Mouse (Mus musculus) limb, embryonic 10.5 days (tissue): Measurements from ENCODE around the gene Fev. TPM values are rescaled to one million over a fixed set of nuclear protein-coding genes. Genes with fewer than 3 reads are reported as not detected.

Experiments used
- DNase-seq: peaks from one replicate; pipeline ENCODE4 v3.0.0-alpha.2; 2017; ENCODE audit warnings: low spot score
- H3K27ac ChIP-seq: fragments of 300-500 bp; sonication (generic); 2 replicates; pipeline ENCODE4 v1.5.1; 2016; ENCODE audit warnings: mild to moderate bottlenecking
- H3K27me3 ChIP-seq: fragments of 300-500 bp; sonication (generic); 2 replicates; pipeline ENCODE4 v1.6.1; 2016; ENCODE audit warnings: low read depth, mild to moderate bottlenecking; ENCODE audit not compliant: poor library complexity, severe bottlenecking
- H3K36me3 ChIP-seq: fragments of 300-500 bp; sonication (generic); 2 replicates; pipeline ENCODE4 v1.6.1; 2016; ENCODE audit warnings: mild to moderate bottlenecking, moderate library complexity
- H3K4me1 ChIP-seq: fragments of 300-500 bp; sonication (generic); 2 replicates; pipeline ENCODE4 v1.6.1; 2016
- H3K4me3 ChIP-seq: fragments of 300-500 bp; sonication (generic); 2 replicates; pipeline ENCODE4 v1.5.1; 2016; ENCODE audit warnings: mild to moderate bottlenecking, moderate library complexity
- H3K9me3 ChIP-seq: fragments of 300-500 bp; sonication (generic); replicated peaks from 2 replicates; pipeline ENCODE4 v1.6.1; 2016; ENCODE audit warnings: mild to moderate bottlenecking
- WGBS: fragments of 180-500 bp; shearing (Covaris S2); methylation state at CpG from one replicate; pipeline ENCODE4 v1.1.7; 2016; 5-methylcytosine and 5-hydroxymethylcytosine counted together
- polyA plus RNA-seq: library from polyadenylated mRNA; unstranded; fragments of >200 nt; fragmentation: Nextera tagmentation; extraction: Ambion mirVana; gene quantifications from 2 replicates; pipeline ENCODE4 v1.2.1, GENCODE M21; 2016

Gene Fev
- polyA plus RNA-seq, 1 experiment from 2014 or later = not detected

DNA sequence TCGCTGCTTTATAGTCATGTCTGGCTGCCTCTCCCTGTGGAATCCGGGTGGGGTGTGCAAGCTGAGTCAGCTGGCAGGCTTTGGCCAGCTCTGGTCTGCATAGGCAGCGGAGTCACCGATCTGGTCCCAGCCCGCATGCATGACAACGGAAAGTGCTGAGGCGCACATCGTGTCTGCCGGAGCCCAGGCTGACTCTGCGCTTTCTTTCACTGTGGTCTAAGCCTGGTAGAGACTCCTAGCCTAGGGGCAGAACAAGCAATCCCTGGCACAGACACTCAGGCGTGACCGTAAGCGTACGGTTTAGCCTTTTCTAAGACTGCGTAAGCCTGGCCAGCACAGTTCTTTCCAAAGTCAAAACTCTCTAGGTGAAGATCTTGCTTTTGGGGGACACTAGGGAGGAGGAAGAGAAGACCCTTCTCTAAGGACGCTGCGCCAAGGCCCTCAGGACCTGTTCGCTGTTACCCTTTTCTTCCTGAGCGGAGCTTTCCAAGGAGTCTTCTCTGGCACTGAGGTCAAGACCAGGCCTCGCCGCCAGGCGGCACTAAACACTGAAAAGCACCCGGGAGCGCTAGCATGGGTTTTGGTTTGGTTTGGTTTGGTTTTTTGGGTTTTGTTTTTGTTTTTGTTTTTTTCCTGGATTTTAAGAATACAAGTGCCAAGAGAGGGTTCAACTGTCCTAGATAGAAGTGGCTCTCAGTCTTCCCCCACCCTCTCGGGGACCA is 8.1 kb upstream of the Fev start, which contains the start of gene Cryba2:
Gene Cryba2 (minus strand): TSS at position 10 of the 722 bp plus-strand sequence.
- peaks cover 14% of the 10 kb centered on the region for H3K4me1 ChIP-seq
- H3K9me3 ChIP-seq = no peaks in the 10 kb centered on the region
- H3K4me3 ChIP-seq = no peak within 1 kb of the TSS; the same call in 1 of the 2 replicates
- 4% methylated on average over 25 of the region's 25 CpGs for WGBS
- peaks cover 99% of the 10 kb centered on the region for H3K27me3 ChIP-seq
- no peaks in the 10 kb centered on the region for H3K36me3 ChIP-seq
- H3K27ac ChIP-seq = no peak within 1 kb of the TSS
- DNase-seq = peak; percentile 76

GRCm38 (mm10) chr1:74892351-74893133 is 7.3 kb upstream of the Fev start:
- WGBS = 2% methylated on average over 39 of the region's 39 CpGs
- DNase-seq = peak; percentile 40
- Histone ChIP-seq H3K9me3 (no peaks in the 10 kb centered on the region), H3K4me1 (0 out of 2 replicates have a peak, but pooled peaks cover 7% of the 10 kb centered on the region), H3K4me3 (no peak overlapping the region; the same call in 1 of the 2 replicates), H3K27ac (no peak overlapping the region), H3K27me3 (peaks cover 99% of the 10 kb centered on the region), H3K36me3 (no peaks in the 10 kb centered on the region)

DNA sequence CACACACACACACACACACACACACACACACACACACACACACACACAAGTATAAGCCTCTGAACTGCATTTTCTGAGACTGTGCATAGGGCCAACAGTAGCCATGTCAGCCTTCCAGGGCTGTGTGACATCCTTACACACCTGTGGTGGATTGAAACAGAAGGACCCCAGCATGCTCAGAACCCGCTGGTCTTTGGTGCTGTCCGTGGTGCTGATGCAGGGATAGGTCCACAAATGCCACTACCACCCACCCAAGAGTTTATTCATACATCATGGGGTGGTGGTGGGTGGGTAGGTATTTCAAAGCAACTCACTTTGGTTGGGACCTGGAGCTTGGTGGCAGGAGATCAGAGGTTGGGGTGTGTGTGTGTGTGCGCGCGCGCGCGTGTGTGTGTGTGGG is 6.3 kb upstream of the Fev start:
- H3K36me3 ChIP-seq = no peaks in the 10 kb centered on the region
- no peaks in the 10 kb centered on the region for H3K9me3 ChIP-seq
- peaks cover 99% of the 10 kb centered on the region for H3K27me3 ChIP-seq
- 0 out of 2 replicates have a peak, but pooled peaks cover 7% of the 10 kb centered on the region for H3K4me1 ChIP-seq
- DNase-seq = peak; percentile 82
- H3K4me3 ChIP-seq = no peak overlapping the region
- WGBS = 2% methylated on average over 8 of the region's 8 CpGs
- no peak overlapping the region for H3K27ac ChIP-seq

GRCm38 (mm10) chr1:74884196-74885141 is 750 bp downstream of the Fev start:
- Histone ChIP-seq H3K27ac (peak overlapping the region; percentile 19; the same call in 1 of the 2 replicates), H3K36me3 (no peaks in the 10 kb centered on the region), H3K4me1 (peaks cover 27% of the 10 kb centered on the region), H3K9me3 (no peaks in the 10 kb centered on the region), H3K27me3 (peaks cover 99% of the 10 kb centered on the region), H3K4me3 (peak overlapping the region; percentile 43)
- peak; percentile 58 for DNase-seq
- WGBS = under 1% methylated on average over 57 of the region's 57 CpGs

DNA sequence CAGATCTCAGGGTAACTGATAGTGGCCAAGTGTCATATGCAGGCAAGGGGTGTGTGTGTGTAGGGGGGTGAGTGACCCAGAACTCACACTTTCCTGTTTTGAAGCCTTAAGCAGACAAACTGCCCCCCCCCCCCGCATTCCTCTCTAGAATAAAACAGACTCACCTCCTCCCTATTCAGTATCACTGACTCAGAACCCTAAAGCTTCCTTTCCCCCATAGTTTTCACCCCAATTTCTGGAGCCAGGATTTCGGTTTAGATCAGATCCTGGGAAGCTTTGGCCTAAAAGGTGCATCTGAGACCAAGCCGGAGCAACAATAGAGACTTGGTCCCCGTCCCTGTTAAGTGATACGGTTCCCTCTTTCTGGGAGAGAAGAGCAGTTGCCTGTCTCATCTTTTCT is 1.8 kb downstream of the Fev start:
- 4% methylated on average over 5 of the region's 5 CpGs for WGBS
- peaks cover 27% of the 10 kb centered on the region for H3K4me1 ChIP-seq
- DNase-seq = no peak
- H3K27ac ChIP-seq = no peak overlapping the region
- H3K36me3 ChIP-seq = no peaks in the 10 kb centered on the region
- H3K9me3 ChIP-seq = no peaks in the 10 kb centered on the region
- H3K27me3 ChIP-seq = peaks cover 100% of the 10 kb centered on the region
- no peak overlapping the region for H3K4me3 ChIP-seq

DNA sequence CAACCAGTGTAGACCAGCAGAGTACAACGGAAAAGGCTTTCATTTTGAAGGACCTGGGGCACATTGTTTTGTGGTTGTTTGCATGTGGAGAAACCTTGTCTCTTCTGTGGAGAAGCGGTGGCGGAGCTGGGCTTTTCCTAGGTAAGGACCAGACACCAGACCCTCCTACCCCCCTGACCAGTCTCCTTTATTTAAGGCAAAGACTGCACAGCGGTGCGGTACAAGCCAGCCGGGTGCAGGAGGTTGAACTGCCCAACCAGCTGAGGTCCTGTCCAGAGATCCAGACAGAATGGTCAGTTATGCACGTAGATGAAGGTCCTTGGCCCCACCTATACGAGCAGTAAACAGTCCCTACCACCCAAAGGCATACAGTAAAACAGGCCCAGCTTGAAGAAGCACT is 2.4 kb downstream of the Fev start:
- DNase-seq = peak; percentile 50
- Histone ChIP-seq H3K36me3 (no peaks in the 10 kb centered on the region), H3K9me3 (no peaks in the 10 kb centered on the region), H3K27me3 (peaks cover 100% of the 10 kb centered on the region), H3K4me3 (peak overlapping the region; percentile 42; the same call in 1 of the 2 replicates), H3K27ac (no peak overlapping the region), H3K4me1 (peaks cover 27% of the 10 kb centered on the region)
- 2% methylated on average over 8 of the region's 8 CpGs for WGBS

- H3K4me1 ChIP-seq = peaks cover 27% of the 10 kb centered on the region
- WGBS = under 1% methylated on average over 74 of the region's 74 CpGs
- peak overlapping the region; percentile 42 for H3K4me3 ChIP-seq
- H3K27me3 ChIP-seq = peaks cover 98% of the 10 kb centered on the region
- DNase-seq = peak; percentile 59
- no peaks in the 10 kb centered on the region for H3K9me3 ChIP-seq
- no peaks in the 10 kb centered on the region for H3K36me3 ChIP-seq
- no peak overlapping the region for H3K27ac ChIP-seq
Observed at GRCm38 (mm10) chr1:74882055-74882734, 3.0 kb downstream of the Fev start.

- Histone ChIP-seq H3K4me3 (no peak overlapping the region), H3K36me3 (no peaks in the 10 kb centered on the region), H3K4me1 (peaks cover 27% of the 10 kb centered on the region), H3K27me3 (peaks cover 85% of the 10 kb centered on the region), H3K9me3 (no peaks in the 10 kb centered on the region), H3K27ac (no peak overlapping the region)
- WGBS = 3% methylated on average over 18 of the region's 18 CpGs
- peak; percentile 82 for DNase-seq
Observed at GRCm38 (mm10) chr1:74880785-74881360, 4.3 kb downstream of the Fev start.

GRCm38 (mm10) chr1:74877199-74877598 is 8.0 kb downstream of the Fev start:
- H3K36me3 ChIP-seq = no peaks in the 10 kb centered on the region
- no peak for DNase-seq
- H3K4me3 ChIP-seq = no peak overlapping the region
- 69% methylated on average over 3 of the region's 3 CpGs for WGBS
- H3K27me3 ChIP-seq = peaks cover 58% of the 10 kb centered on the region
- H3K27ac ChIP-seq = no peak overlapping the region
- no peaks in the 10 kb centered on the region for H3K9me3 ChIP-seq
- peaks cover 5% of the 10 kb centered on the region for H3K4me1 ChIP-seq

- Histone ChIP-seq H3K27me3 (peaks cover 19% of the 10 kb centered on the region; the same call in 1 of the 2 replicates), H3K9me3 (no peaks in the 10 kb centered on the region), H3K4me1 (no peaks in the 10 kb centered on the region), H3K36me3 (no peaks in the 10 kb centered on the region), H3K27ac (no peak overlapping the region), H3K4me3 (no peak overlapping the region)
- WGBS = 64% methylated on average over 2 of the region's 2 CpGs
- DNase-seq = no peak
Observed at GRCm38 (mm10) chr1:74872218-74872617, 13.0 kb downstream of the Fev start.

- Histone ChIP-seq H3K4me1 (peaks cover 11% of the 10 kb centered on the region), H3K4me3 (no peak overlapping the region), H3K9me3 (no peaks in the 10 kb centered on the region), H3K27ac (no peak overlapping the region), H3K27me3 (peaks cover 48% of the 10 kb centered on the region), H3K36me3 (no peaks in the 10 kb centered on the region)
- DNase-seq = no peak
Observed at GRCm38 (mm10) chr1:74861783-74862182, 23.4 kb downstream of the Fev start.
